Mouse (Mus musculus): Measurements from ENCODE around the gene Rad51b. TPM values are rescaled to one million over a fixed set of nuclear protein-coding genes. Genes with fewer than 3 reads are reported as not detected.

Rad51b gene
- polyA plus RNA-seq, 1 experiment from 2014 or later = 4.4 TPM

GRCm38 (mm10) chr12:79442836-79443390 is 145.8 kb downstream of the Rad51b start:
- Histone ChIP-seq H3K4me2 (ENCODE audit: low read depth, low read length) (no peak overlapping the region), H3K27ac (ENCODE audit: low read length) (no peak overlapping the region), H3K9me3 (replicated peaks; ENCODE audit: control insufficient read depth, low read length) (no peaks in the 10 kb centered on the region), H3K9ac (ENCODE audit: low read depth, low read length) (no peak overlapping the region), H3K36me3 (ENCODE audit: control insufficient read depth, insufficient read depth) (no peaks in the 10 kb centered on the region), H3K4me1 (ENCODE audit: control insufficient read depth, low read depth, low read length) (peaks cover 6% of the 10 kb centered on the region; the same call in 1 of the 2 replicates), H3K4me3 (ENCODE audit: low read depth, low read length) (no peak overlapping the region), H3K27me3 (ENCODE audit: control insufficient read depth, insufficient read depth, low read depth, low read length) (no peaks in the 10 kb centered on the region)
- ATAC-seq (ENCODE audit: low read depth) = no peak
- 64% methylated on average over 6 of the region's 6 CpGs for WGBS (ENCODE audit: insufficient replicate concordance)

GRCm38 (mm10) chr12:79444646-79445045 is 147.6 kb downstream of the Rad51b start:
- no peak overlapping the region for H3K4me2 ChIP-seq (ENCODE audit: low read depth, low read length)
- WGBS (ENCODE audit: insufficient replicate concordance) = 46% methylated on average over 2 of the region's 2 CpGs
- no peak overlapping the region for H3K27ac ChIP-seq (ENCODE audit: low read length)
- no peak overlapping the region for H3K4me3 ChIP-seq (ENCODE audit: low read depth, low read length)
- no peaks in the 10 kb centered on the region for H3K27me3 ChIP-seq (ENCODE audit: control insufficient read depth, insufficient read depth, low read depth, low read length)
- H3K9ac ChIP-seq (ENCODE audit: low read depth, low read length) = no peak overlapping the region
- peaks cover 6% of the 10 kb centered on the region; the same call in 1 of the 2 replicates for H3K4me1 ChIP-seq (ENCODE audit: control insufficient read depth, low read depth, low read length)
- ATAC-seq (ENCODE audit: low read depth) = no peak
- no peaks in the 10 kb centered on the region for H3K9me3 ChIP-seq (replicated peaks; ENCODE audit: control insufficient read depth, low read length)
- no peaks in the 10 kb centered on the region for H3K36me3 ChIP-seq (ENCODE audit: control insufficient read depth, insufficient read depth)

GRCm38 (mm10) chr12:79447039-79447438 is 150.0 kb downstream of the Rad51b start:
- no peak overlapping the region for H3K4me2 ChIP-seq (ENCODE audit: low read depth, low read length)
- no peaks in the 10 kb centered on the region for H3K27me3 ChIP-seq (ENCODE audit: control insufficient read depth, insufficient read depth, low read depth, low read length)
- H3K4me3 ChIP-seq (ENCODE audit: low read depth, low read length) = no peak overlapping the region
- H3K4me1 ChIP-seq (ENCODE audit: control insufficient read depth, low read depth, low read length) = no peaks in the 10 kb centered on the region
- no peak overlapping the region for H3K27ac ChIP-seq (ENCODE audit: low read length)
- H3K9me3 ChIP-seq (replicated peaks; ENCODE audit: control insufficient read depth, low read length) = no peaks in the 10 kb centered on the region
- ATAC-seq (ENCODE audit: low read depth) = no peak
- H3K9ac ChIP-seq (ENCODE audit: low read depth, low read length) = no peak overlapping the region
- no peaks in the 10 kb centered on the region for H3K36me3 ChIP-seq (ENCODE audit: control insufficient read depth, insufficient read depth)
- 67% methylated on average over 3 of the region's 3 CpGs for WGBS (ENCODE audit: insufficient replicate concordance)

GRCm38 (mm10) chr12:79449817-79450411 is 152.8 kb downstream of the Rad51b start:
- Histone ChIP-seq H3K27me3 (ENCODE audit: control insufficient read depth, insufficient read depth, low read depth, low read length) (no peaks in the 10 kb centered on the region), H3K27ac (ENCODE audit: low read length) (no peak overlapping the region), H3K9ac (ENCODE audit: low read depth, low read length) (no peak overlapping the region), H3K4me2 (ENCODE audit: low read depth, low read length) (no peak overlapping the region), H3K4me3 (ENCODE audit: low read depth, low read length) (no peak overlapping the region), H3K36me3 (ENCODE audit: control insufficient read depth, insufficient read depth) (no peaks in the 10 kb centered on the region), H3K9me3 (replicated peaks; ENCODE audit: control insufficient read depth, low read length) (no peaks in the 10 kb centered on the region), H3K4me1 (ENCODE audit: control insufficient read depth, low read depth, low read length) (no peaks in the 10 kb centered on the region)
- ATAC-seq (ENCODE audit: low read depth) = no peak
- WGBS (ENCODE audit: insufficient replicate concordance) = 75% methylated on average over 8 of the region's 8 CpGs

- Histone ChIP-seq H3K4me3 (ENCODE audit: low read depth, low read length) (no peak overlapping the region), H3K36me3 (ENCODE audit: control insufficient read depth, insufficient read depth) (no peaks in the 10 kb centered on the region), H3K9me3 (replicated peaks; ENCODE audit: control insufficient read depth, low read length) (no peaks in the 10 kb centered on the region), H3K9ac (ENCODE audit: low read depth, low read length) (no peak overlapping the region), H3K27me3 (ENCODE audit: control insufficient read depth, insufficient read depth, low read depth, low read length) (no peaks in the 10 kb centered on the region), H3K4me1 (ENCODE audit: control insufficient read depth, low read depth, low read length) (no peaks in the 10 kb centered on the region), H3K27ac (ENCODE audit: low read length) (no peak overlapping the region), H3K4me2 (ENCODE audit: low read depth, low read length) (no peak overlapping the region)
- ATAC-seq (ENCODE audit: low read depth) = no peak
- 65% methylated on average over 4 of the region's 4 CpGs for WGBS (ENCODE audit: insufficient replicate concordance)
Observed at GRCm38 (mm10) chr12:79452882-79453281, 155.8 kb downstream of the Rad51b start.

- Histone ChIP-seq H3K36me3 (ENCODE audit: control insufficient read depth, insufficient read depth) (no peaks in the 10 kb centered on the region), H3K27me3 (ENCODE audit: control insufficient read depth, insufficient read depth, low read depth, low read length) (no peaks in the 10 kb centered on the region), H3K4me2 (ENCODE audit: low read depth, low read length) (no peak overlapping the region), H3K4me3 (ENCODE audit: low read depth, low read length) (no peak overlapping the region), H3K9me3 (replicated peaks; ENCODE audit: control insufficient read depth, low read length) (no peaks in the 10 kb centered on the region), H3K9ac (ENCODE audit: low read depth, low read length) (no peak overlapping the region), H3K27ac (ENCODE audit: low read length) (no peak overlapping the region), H3K4me1 (ENCODE audit: control insufficient read depth, low read depth, low read length) (no peaks in the 10 kb centered on the region)
- ATAC-seq (ENCODE audit: low read depth) = no peak
- WGBS (ENCODE audit: insufficient replicate concordance) = 64% methylated on average over 4 of the region's 4 CpGs
Observed at GRCm38 (mm10) chr12:79454017-79454416, 156.9 kb downstream of the Rad51b start.

- Histone ChIP-seq H3K36me3 (ENCODE audit: control insufficient read depth, insufficient read depth) (no peaks in the 10 kb centered on the region), H3K4me3 (ENCODE audit: low read depth, low read length) (no peak overlapping the region), H3K9me3 (replicated peaks; ENCODE audit: control insufficient read depth, low read length) (no peaks in the 10 kb centered on the region), H3K27me3 (ENCODE audit: control insufficient read depth, insufficient read depth, low read depth, low read length) (no peaks in the 10 kb centered on the region), H3K27ac (ENCODE audit: low read length) (no peak overlapping the region), H3K4me1 (ENCODE audit: control insufficient read depth, low read depth, low read length) (no peaks in the 10 kb centered on the region), H3K9ac (ENCODE audit: low read depth, low read length) (no peak overlapping the region), H3K4me2 (ENCODE audit: low read depth, low read length) (no peak overlapping the region)
- 73% methylated on average over 12 of the region's 12 CpGs for WGBS (ENCODE audit: insufficient replicate concordance)
- ATAC-seq (ENCODE audit: low read depth) = no peak
Observed at GRCm38 (mm10) chr12:79455061-79455847, 158.2 kb downstream of the Rad51b start.

- Histone ChIP-seq H3K4me3 (ENCODE audit: low read depth, low read length) (no peak overlapping the region), H3K9ac (ENCODE audit: low read depth, low read length) (no peak overlapping the region), H3K9me3 (replicated peaks; ENCODE audit: control insufficient read depth, low read length) (no peaks in the 10 kb centered on the region), H3K4me1 (ENCODE audit: control insufficient read depth, low read depth, low read length) (no peaks in the 10 kb centered on the region), H3K4me2 (ENCODE audit: low read depth, low read length) (no peak overlapping the region), H3K36me3 (ENCODE audit: control insufficient read depth, insufficient read depth) (no peaks in the 10 kb centered on the region), H3K27ac (ENCODE audit: low read length) (no peak overlapping the region), H3K27me3 (ENCODE audit: control insufficient read depth, insufficient read depth, low read depth, low read length) (no peaks in the 10 kb centered on the region)
- ATAC-seq (ENCODE audit: low read depth) = no peak
- 43% methylated on average over 3 of the region's 3 CpGs for WGBS (ENCODE audit: insufficient replicate concordance)
Observed at GRCm38 (mm10) chr12:79455848-79456164, 158.7 kb downstream of the Rad51b start.

GRCm38 (mm10) chr12:79456251-79456650 is 159.2 kb downstream of the Rad51b start:
- no peak overlapping the region for H3K4me3 ChIP-seq (ENCODE audit: low read depth, low read length)
- no peak overlapping the region for H3K9ac ChIP-seq (ENCODE audit: low read depth, low read length)
- no peak overlapping the region for H3K4me2 ChIP-seq (ENCODE audit: low read depth, low read length)
- no peak for ATAC-seq (ENCODE audit: low read depth)
- H3K36me3 ChIP-seq (ENCODE audit: control insufficient read depth, insufficient read depth) = no peaks in the 10 kb centered on the region
- H3K4me1 ChIP-seq (ENCODE audit: control insufficient read depth, low read depth, low read length) = no peaks in the 10 kb centered on the region
- H3K27me3 ChIP-seq (ENCODE audit: control insufficient read depth, insufficient read depth, low read depth, low read length) = no peaks in the 10 kb centered on the region
- no peaks in the 10 kb centered on the region for H3K9me3 ChIP-seq (replicated peaks; ENCODE audit: control insufficient read depth, low read length)
- 71% methylated on average over 9 of the region's 9 CpGs for WGBS (ENCODE audit: insufficient replicate concordance)
- H3K27ac ChIP-seq (ENCODE audit: low read length) = no peak overlapping the region
